Mouse (Mus musculus) hindbrain, embryonic 15.5 days (tissue): ENCODE results near the gene 4930469K13Rik. TPM values are rescaled to one million over a fixed set of nuclear protein-coding genes. Genes with fewer than 3 reads are reported as not detected.
A peak's percentile ranks its signal among the peaks of the same experiment; 100 is the strongest.
"Not testable (repeated sequence)": the region's sequence is repeated elsewhere in the genome, so short reads cannot be mapped to it uniquely, and the experiment has no call there.

Experiments used
- ATAC-seq: fragments of 200-750 bp; cut with Nextera tagmentation; 2 replicates; pipeline ENCODE4 v1.8.0; 2017; ENCODE audit warnings: low read depth, moderate number of reproducible peaks, moderate TSS enrichment; ENCODE audit not compliant: low FRiP score
- H3K27ac ChIP-seq: fragments of 300-500 bp; sonication (generic); replicated peaks from 2 replicates; pipeline ENCODE4 v1.5.1; 2015; ENCODE audit warnings: mild to moderate bottlenecking, inconsistent platforms
- H3K27me3 ChIP-seq: fragments of 300-500 bp; sonication (generic); 2 replicates; pipeline ENCODE4 v1.6.1; 2015; ENCODE audit warnings: control low read depth, inconsistent platforms
- H3K36me3 ChIP-seq: fragments of 300-500 bp; sonication (generic); 2 replicates; pipeline ENCODE4 v1.6.1; 2015; ENCODE audit warnings: control low read depth, inconsistent platforms
- H3K4me1 ChIP-seq: fragments of 300-500 bp; sonication (generic); replicated peaks from 2 replicates; pipeline ENCODE4 v1.6.1; 2015; ENCODE audit warnings: control low read depth, inconsistent platforms
- H3K4me2 ChIP-seq: fragments of 300-500 bp; sonication (generic); 2 replicates; pipeline ENCODE4 v1.6.1; 2015; ENCODE audit warnings: moderate library complexity, mild to moderate bottlenecking, inconsistent platforms
- H3K4me3 ChIP-seq: fragments of 300-500 bp; sonication (generic); 2 replicates; pipeline ENCODE4 v1.5.1; 2015; ENCODE audit warnings: mild to moderate bottlenecking, inconsistent platforms
- H3K9ac ChIP-seq: fragments of 300-500 bp; sonication (generic); 2 replicates; pipeline ENCODE4 v1.6.1; 2015; ENCODE audit warnings: inconsistent platforms
- H3K9me3 ChIP-seq: fragments of 300-500 bp; sonication (generic); 2 replicates; pipeline ENCODE4 v1.6.1; 2016; ENCODE audit warnings: control low read depth, inconsistent platforms
- WGBS: fragments of 180-500 bp; shearing (Covaris S2); methylation state at CpG from one replicate; pipeline ENCODE4 v1.1.7; 2015; 5-methylcytosine and 5-hydroxymethylcytosine counted together
- polyA plus RNA-seq: library from polyadenylated mRNA; unstranded; fragments of >200 nt; fragmentation: Nextera tagmentation; extraction: Ambion mirVana; gene quantifications from 2 replicates; pipeline ENCODE4 v1.2.1, GENCODE M21; 2015

4930469K13Rik gene
- 4.5 and 8.5 TPM in 2 replicates for polyA plus RNA-seq

DNA sequence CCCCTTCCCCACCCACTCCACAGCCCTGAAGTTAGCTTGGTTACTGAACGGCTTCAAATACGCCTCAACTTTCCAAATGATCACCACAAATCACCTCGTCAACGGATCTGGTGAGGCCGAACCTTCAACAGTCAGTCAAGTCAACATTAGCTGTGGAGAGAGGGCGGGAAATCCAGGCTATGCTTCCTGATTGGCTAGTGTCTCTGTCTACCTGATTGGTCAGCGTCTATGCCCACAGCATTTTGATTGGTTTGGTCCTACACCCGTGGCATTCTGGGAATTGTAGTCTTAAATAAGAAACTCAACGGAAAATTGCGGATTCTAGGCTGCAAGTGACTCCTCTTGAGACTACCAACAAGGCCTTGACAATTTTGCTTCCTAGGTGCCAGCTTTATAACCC lies at the start of gene 4930469K13Rik:
Gene 4930469K13Rik, minus strand, starts transcription at position 133 of the 400 bp plus-strand sequence.
- no peak within 1 kb of the TSS for H3K9ac ChIP-seq
- H3K36me3 ChIP-seq: no peaks in the 10 kb centered on the region
- no peak within 1 kb of the TSS for H3K4me3 ChIP-seq
- no peaks in the 10 kb centered on the region for H3K27me3 ChIP-seq
- 85% methylated on average over 10 of the region's 10 CpGs for WGBS
- no peak within 1 kb of the TSS for H3K4me2 ChIP-seq
- no peaks in the 10 kb centered on the region for H3K9me3 ChIP-seq
- no peaks in the 10 kb centered on the region for H3K4me1 ChIP-seq
- H3K27ac ChIP-seq: no peak within 1 kb of the TSS
- ATAC-seq: peak; percentile 45; the same call in 1 of the 2 replicates

DNA sequence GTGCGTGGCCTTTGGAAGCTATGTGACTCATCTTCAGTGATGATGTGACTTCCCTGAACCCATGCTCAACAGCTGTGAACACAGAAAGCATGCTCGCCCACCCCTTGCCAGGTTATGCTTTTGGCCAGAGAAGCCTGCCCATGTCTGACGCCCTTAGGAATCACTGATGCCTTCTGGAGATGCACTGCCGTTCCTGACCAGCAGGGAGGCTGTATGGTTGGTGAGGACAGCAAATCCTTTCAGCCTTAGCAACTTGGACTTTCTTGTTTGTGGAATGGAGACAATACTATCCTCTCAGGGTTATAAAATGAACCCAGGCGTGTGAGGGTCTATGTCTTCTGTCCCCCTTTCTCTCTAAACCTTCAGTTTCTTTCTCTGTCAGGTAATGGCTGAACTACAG lies 48.6 kb upstream of the 4930469K13Rik start:
- Histone ChIP-seq H3K27me3 (no peaks in the 10 kb centered on the region), H3K27ac (no peak overlapping the region), H3K36me3 (no peaks in the 10 kb centered on the region), H3K4me1 (no peaks in the 10 kb centered on the region), H3K4me2 (no peak overlapping the region), H3K9me3 (no peaks in the 10 kb centered on the region), H3K9ac (no peak overlapping the region), H3K4me3 (no peak overlapping the region)
- WGBS: 77% methylated on average over 5 of the region's 5 CpGs
- no peak for ATAC-seq

DNA sequence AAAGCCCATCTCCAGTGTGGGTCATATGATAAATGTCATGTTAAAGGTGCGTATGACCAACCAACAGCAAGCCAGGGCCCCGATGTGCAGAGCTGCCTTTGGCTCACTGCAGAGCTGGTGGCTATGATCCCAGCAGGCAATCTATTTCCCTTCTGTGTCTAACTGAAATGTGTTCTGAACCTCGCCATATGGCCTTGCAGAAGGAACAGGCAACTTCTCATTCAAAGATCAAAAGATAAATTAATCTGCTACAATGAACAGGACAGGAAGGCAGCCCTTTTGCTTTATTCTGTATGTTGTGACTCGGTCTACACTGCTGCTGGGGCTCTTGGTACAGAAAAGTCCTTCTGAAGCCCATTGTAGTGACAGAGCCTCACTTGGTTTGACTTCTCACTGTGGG lies 46.1 kb upstream of the 4930469K13Rik start:
- Histone ChIP-seq H3K9me3 (no peaks in the 10 kb centered on the region), H3K36me3 (no peaks in the 10 kb centered on the region), H3K27me3 (no peaks in the 10 kb centered on the region), H3K4me1 (no peaks in the 10 kb centered on the region), H3K4me3 (no peak overlapping the region), H3K4me2 (no peak overlapping the region), H3K9ac (no peak overlapping the region), H3K27ac (no peak overlapping the region)
- WGBS: 59% methylated on average over 4 of the region's 4 CpGs
- ATAC-seq: no peak

DNA sequence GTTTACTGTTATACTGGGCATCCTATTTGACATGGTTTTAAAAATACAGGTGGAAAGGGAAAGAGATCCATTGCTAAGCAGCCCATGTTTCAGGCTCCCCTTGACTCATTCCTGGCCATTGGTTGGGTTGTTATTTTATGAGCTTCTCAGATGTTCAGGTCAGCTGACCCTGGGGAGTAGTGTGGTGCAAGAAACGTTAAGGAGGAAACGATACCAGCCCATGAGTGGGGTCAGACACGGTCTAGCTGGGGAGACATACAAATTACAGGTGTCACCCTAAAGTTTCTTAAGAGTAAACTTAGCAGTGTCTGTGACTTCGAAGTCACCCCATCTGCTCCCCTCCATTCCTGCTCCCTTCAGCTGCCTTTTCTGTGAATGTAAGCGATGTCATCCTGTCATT lies 45.6 kb upstream of the 4930469K13Rik start:
- no peak overlapping the region for H3K27ac ChIP-seq
- H3K9ac ChIP-seq: no peak overlapping the region
- H3K27me3 ChIP-seq: no peaks in the 10 kb centered on the region
- no peak for ATAC-seq
- no peaks in the 10 kb centered on the region for H3K36me3 ChIP-seq
- 0 out of 2 replicates have a peak, but pooled peaks cover 3% of the 10 kb centered on the region for H3K4me1 ChIP-seq
- no peaks in the 10 kb centered on the region for H3K9me3 ChIP-seq
- no peak overlapping the region for H3K4me2 ChIP-seq
- WGBS: 82% methylated on average over 5 of the region's 5 CpGs
- H3K4me3 ChIP-seq: no peak overlapping the region

DNA sequence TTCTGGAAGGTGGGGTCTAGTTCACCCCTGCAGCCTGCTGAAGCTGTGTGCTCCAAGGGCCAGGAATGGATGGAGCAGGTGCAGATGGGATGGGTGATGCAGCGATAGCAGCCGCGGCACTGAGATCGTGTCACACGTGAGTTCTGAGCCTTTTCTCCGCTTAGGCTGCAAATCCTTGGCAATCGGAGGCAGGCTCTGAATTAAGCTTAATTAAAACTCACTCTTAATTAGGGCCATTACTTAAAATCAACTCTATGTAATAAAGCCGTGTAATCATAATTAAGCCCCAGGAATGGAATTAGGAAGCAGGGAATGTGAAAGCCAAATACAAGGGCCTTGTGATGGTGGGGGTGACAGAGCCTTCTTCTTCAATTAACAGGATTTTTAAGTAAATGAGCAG lies 40.9 kb upstream of the 4930469K13Rik start:
- H3K9ac ChIP-seq: no peak overlapping the region
- WGBS: 54% methylated on average over 8 of the region's 8 CpGs
- H3K36me3 ChIP-seq: no peaks in the 10 kb centered on the region
- no peak overlapping the region for H3K27ac ChIP-seq
- no peaks in the 10 kb centered on the region for H3K9me3 ChIP-seq
- 0 out of 2 replicates have a peak, but pooled peaks cover 5% of the 10 kb centered on the region for H3K4me1 ChIP-seq
- no peaks in the 10 kb centered on the region for H3K27me3 ChIP-seq
- ATAC-seq: no peak; the same call in 1 of the 2 replicates
- no peak overlapping the region for H3K4me3 ChIP-seq
- H3K4me2 ChIP-seq: no peak overlapping the region

DNA sequence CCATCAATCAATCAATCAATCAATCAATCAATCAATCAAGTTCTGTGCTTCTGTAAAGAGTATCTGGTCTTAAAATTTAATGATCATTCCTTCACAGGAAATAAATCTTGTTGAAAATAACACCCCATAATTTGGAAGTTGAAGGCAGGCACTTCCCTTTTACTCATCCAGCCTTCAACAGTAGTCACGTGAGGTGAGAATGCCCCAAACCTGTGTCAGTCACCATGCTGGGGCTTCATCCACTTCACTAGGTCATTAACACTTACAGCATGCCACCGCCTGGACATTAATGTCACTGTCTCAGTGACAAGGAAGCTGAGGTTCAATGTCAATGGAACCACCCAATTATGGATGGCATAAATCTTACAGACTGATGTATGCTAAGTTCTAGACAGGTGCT lies 30.1 kb upstream of the 4930469K13Rik start:
- no peak overlapping the region for H3K9ac ChIP-seq
- no peaks in the 10 kb centered on the region for H3K4me1 ChIP-seq
- H3K36me3 ChIP-seq: no peaks in the 10 kb centered on the region
- H3K9me3 ChIP-seq: no peaks in the 10 kb centered on the region
- H3K27ac ChIP-seq: no peak overlapping the region
- ATAC-seq: no peak
- H3K27me3 ChIP-seq: no peaks in the 10 kb centered on the region
- 90% methylated on average over 2 of the region's 2 CpGs for WGBS
- H3K4me2 ChIP-seq: no peak overlapping the region
- no peak overlapping the region for H3K4me3 ChIP-seq

DNA sequence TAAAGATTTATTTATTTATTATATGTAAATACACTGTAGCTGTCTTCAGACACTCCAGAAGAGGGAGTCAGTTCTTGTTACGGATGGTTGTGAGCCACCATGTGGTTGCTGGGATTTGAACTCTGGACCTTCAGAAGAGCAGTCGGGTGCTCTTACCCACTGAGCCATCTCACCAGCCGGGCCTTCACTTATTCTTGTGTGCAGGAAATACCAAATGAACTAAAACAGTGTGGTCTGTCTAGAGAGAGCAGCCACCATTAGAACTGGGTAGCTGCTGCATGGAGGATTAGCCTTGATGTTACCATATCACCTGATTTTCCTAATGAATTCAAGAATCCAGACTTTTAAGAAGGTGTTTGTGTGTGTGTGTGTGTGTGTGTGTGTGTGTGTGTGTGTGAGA lies 27.4 kb upstream of the 4930469K13Rik start:
- H3K36me3 ChIP-seq, H3K4me2 ChIP-seq, H3K4me3 ChIP-seq, H3K27me3 ChIP-seq, H3K9ac ChIP-seq, H3K4me1 ChIP-seq, H3K27ac ChIP-seq, ATAC-seq, H3K9me3 ChIP-seq: not testable (repeated sequence)
- WGBS: 92% methylated on average over 3 of the region's 3 CpGs

DNA sequence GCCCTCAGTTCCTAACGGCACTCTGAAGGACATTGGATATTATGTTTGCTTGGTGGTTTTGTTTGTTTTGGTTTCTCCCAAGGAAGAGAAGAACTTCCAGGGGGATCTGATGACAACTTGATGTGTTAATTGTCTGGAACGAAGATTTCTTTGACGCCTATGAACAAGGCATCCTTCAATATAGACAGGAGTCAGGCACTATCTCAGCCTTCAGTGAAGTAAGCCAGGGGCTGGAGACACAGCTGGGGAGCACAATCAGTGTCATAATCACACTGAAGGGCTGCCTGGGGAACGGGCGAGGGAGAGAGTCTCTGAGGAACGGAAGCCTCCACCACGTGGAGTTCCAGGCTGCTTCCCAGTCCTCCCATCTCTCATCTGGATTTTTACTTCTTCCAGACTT lies 26.5 kb upstream of the 4930469K13Rik start:
- H3K36me3 ChIP-seq: no peaks in the 10 kb centered on the region
- H3K27me3 ChIP-seq: no peaks in the 10 kb centered on the region
- H3K4me2 ChIP-seq: no peak overlapping the region
- H3K9me3 ChIP-seq: no peaks in the 10 kb centered on the region
- no peaks in the 10 kb centered on the region for H3K4me1 ChIP-seq
- no peak overlapping the region for H3K27ac ChIP-seq
- H3K9ac ChIP-seq: no peak overlapping the region
- no peak for ATAC-seq
- WGBS: 66% methylated on average over 7 of the region's 7 CpGs
- H3K4me3 ChIP-seq: no peak overlapping the region

DNA sequence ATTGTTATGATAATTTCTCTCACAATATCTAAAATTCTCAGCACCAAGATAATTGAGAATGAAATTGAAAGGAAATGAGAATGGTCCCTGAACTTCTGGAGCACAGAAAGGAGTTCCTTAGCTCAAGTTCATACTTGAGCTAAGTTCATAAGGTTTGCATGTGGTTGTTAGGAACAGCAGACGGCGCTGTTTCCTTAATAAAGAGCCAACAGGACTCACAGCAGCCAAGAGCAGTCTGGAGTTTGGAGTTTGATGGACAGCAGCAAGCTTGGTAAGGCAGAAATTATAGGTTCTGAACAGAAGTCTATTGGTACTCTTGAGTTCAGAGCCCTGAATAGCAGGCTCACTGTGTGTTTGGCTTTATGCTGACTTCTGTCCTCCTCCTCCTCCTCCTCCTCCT lies 24.8 kb upstream of the 4930469K13Rik start:
- Histone ChIP-seq H3K36me3 (no peaks in the 10 kb centered on the region), H3K4me1 (no peaks in the 10 kb centered on the region), H3K9ac (no peak overlapping the region), H3K4me3 (no peak overlapping the region), H3K4me2 (no peak overlapping the region), H3K9me3 (no peaks in the 10 kb centered on the region), H3K27ac (no peak overlapping the region), H3K27me3 (no peaks in the 10 kb centered on the region)
- no peak for ATAC-seq
- 26% methylated on average over 2 of the region's 2 CpGs for WGBS

DNA sequence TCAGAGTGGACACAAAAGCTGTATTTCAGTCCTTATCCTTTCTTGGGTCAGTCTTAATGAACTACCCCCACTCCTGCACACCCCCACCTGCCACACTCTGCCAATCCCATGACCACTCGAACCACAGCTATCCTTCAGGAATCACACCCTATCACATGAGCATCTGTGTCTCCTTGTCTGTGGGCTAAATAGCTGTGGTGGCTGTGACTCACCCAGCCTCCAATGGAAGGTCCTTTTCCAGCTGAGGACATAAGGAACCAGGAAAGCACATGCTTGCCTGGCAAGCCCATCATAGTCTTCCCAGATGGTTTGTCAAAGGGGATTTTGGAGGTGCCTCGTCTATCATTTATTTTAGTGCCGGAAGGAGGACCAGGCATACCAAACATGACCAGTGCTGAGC lies 20.0 kb upstream of the 4930469K13Rik start:
- no peaks in the 10 kb centered on the region for H3K36me3 ChIP-seq
- no peaks in the 10 kb centered on the region for H3K9me3 ChIP-seq
- no peak overlapping the region for H3K27ac ChIP-seq
- no peak overlapping the region for H3K4me2 ChIP-seq
- no peaks in the 10 kb centered on the region for H3K27me3 ChIP-seq
- H3K4me3 ChIP-seq: no peak overlapping the region
- ATAC-seq: no peak
- H3K9ac ChIP-seq: no peak overlapping the region
- peaks cover 5% of the 10 kb centered on the region for H3K4me1 ChIP-seq
- 94% methylated on average over 3 of the region's 3 CpGs for WGBS

DNA sequence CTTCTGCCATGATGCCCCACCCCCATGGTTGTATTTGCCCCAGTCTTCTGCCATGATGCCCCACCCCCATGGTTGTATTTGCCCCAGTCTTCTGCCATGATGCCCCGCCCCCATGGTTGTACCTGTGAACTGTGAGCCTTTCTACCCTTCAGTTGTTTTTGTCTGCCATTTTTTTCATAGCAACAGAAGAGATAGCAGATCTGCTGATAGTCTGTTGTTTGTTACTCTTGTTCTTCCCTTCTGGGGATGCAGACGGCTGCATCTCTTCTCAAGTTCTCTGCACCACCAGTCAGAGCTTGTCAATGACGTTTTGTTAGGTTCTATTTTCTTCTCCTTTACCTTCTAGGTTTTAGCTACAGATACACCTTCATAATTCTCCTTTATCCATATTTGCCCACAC lies 19.2 kb upstream of the 4930469K13Rik start:
- no peak overlapping the region for H3K4me2 ChIP-seq
- ATAC-seq: no peak
- H3K4me1 ChIP-seq: peaks cover 12% of the 10 kb centered on the region
- no peak overlapping the region for H3K4me3 ChIP-seq
- no peaks in the 10 kb centered on the region for H3K27me3 ChIP-seq
- H3K36me3 ChIP-seq: no peaks in the 10 kb centered on the region
- WGBS: 94% methylated on average over 3 of the region's 3 CpGs
- H3K9ac ChIP-seq: no peak overlapping the region
- H3K27ac ChIP-seq: no peak overlapping the region
- no peaks in the 10 kb centered on the region for H3K9me3 ChIP-seq

DNA sequence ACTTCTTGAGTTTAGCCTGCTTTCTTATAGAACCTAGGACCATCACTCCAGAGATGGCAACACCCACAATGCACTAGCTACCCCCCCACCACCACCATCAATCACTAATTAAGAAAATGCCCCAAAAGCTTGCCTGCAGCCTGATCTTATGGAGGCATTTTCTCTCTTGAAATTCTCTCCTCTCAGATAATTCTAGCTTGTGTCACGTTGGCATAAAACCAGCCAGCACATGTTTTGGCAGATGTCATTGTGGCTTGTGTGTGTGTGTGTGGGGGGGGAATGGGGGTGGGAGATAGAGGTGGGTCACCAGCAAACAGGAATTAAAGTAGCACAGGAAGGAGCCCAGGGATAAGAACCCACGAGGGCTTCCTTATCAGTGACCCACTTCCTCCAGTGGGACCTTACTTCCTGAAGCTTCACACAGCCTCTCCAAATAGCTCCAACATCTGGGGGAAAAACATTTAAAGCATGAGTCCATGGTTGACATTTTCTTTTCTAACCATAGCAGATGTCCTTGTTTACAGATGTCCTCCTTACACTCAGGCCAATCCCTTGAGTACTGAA lies 18.3 kb upstream of the 4930469K13Rik start:
- Histone ChIP-seq H3K9me3 (no peaks in the 10 kb centered on the region), H3K36me3 (no peaks in the 10 kb centered on the region), H3K4me3 (no peak overlapping the region), H3K27ac (no peak overlapping the region), H3K27me3 (no peaks in the 10 kb centered on the region), H3K4me2 (no peak overlapping the region), H3K9ac (no peak overlapping the region), H3K4me1 (peaks cover 21% of the 10 kb centered on the region)
- WGBS: 79% methylated on average over 2 of the region's 2 CpGs
- no peak for ATAC-seq

DNA sequence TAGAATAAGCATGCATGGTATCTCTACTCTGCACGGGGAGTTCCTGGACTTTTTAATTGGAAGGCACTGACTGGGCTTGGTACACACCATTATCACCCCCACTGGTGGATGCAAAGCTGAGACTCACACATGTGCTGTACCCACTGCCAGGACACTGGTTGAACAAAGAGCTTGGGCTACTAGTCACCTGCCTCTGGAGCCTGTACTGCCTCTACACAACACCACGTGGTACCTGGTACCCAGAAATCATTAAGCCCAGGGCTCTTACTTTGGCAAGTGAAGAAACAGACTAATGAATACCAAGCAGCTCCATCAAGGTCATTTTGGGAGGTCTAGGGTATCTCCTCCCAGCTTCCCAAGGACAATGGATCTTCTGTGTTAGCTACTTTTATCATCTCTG lies 15.4 kb upstream of the 4930469K13Rik start:
- Histone ChIP-seq H3K4me3 (no peak overlapping the region), H3K27me3 (no peaks in the 10 kb centered on the region), H3K4me1 (peaks cover 25% of the 10 kb centered on the region), H3K27ac (peak overlapping the region; percentile 75), H3K9me3 (no peaks in the 10 kb centered on the region), H3K4me2 (no peak overlapping the region), H3K9ac (no peak overlapping the region), H3K36me3 (no peaks in the 10 kb centered on the region)
- ATAC-seq: peak; percentile 58
- whole genome bisulfite sequencing: 46% methylated on average over 2 of the region's 2 CpGs
